Mouse (Mus musculus) limb, embryonic 14.5 days (tissue): Measurements from ENCODE around the gene Pnpla7. TPM values are rescaled to one million over a fixed set of nuclear protein-coding genes. Genes with fewer than 3 reads are reported as not detected.
"Not testable (repeated sequence)": the region's sequence is repeated elsewhere in the genome, so short reads cannot be mapped to it uniquely, and the experiment has no call there.

Experiments
- ATAC-seq: fragments of 200-750 bp; cut with Nextera tagmentation; 2 replicates; pipeline ENCODE4 v1.8.0; 2017; ENCODE audit warnings: low read depth, moderate number of reproducible peaks, moderate TSS enrichment; ENCODE audit not compliant: low FRiP score
- DNase-seq: peaks from one replicate; pipeline ENCODE4 v3.0.0-alpha.2; 2015; ENCODE audit warnings: low spot score
- H3K27ac ChIP-seq: fragments of 300-500 bp; sonication (generic); replicated peaks from 2 replicates; pipeline ENCODE4 v1.5.1; 2014; ENCODE audit warnings: low read depth, mild to moderate bottlenecking, low read length, moderate library complexity, mixed read lengths
- H3K27me3 ChIP-seq: fragments of 300-500 bp; sonication (generic); 2 replicates; pipeline ENCODE4 v1.6.1; 2014; ENCODE audit warnings: low read length, mixed read lengths; ENCODE audit not compliant: control insufficient read depth, insufficient read depth
- H3K36me3 ChIP-seq: fragments of 300-500 bp; sonication (generic); 2 replicates; pipeline ENCODE4 v1.6.1; 2014; ENCODE audit warnings: mild to moderate bottlenecking, low read length, moderate library complexity, mixed read lengths; ENCODE audit not compliant: control insufficient read depth, insufficient read depth
- H3K4me1 ChIP-seq: fragments of 300-500 bp; sonication (generic); 2 replicates; pipeline ENCODE4 v1.6.1; 2014; ENCODE audit warnings: antibody characterized with exemption, low read length, mixed read lengths; ENCODE audit not compliant: control insufficient read depth, insufficient read depth
- H3K4me2 ChIP-seq: fragments of 300-500 bp; sonication (generic); replicated peaks from 2 replicates; pipeline ENCODE4 v1.6.1; 2014; ENCODE audit warnings: low read depth, mild to moderate bottlenecking, low read length, moderate library complexity; ENCODE audit not compliant: severe bottlenecking
- H3K4me3 ChIP-seq: fragments of 300-500 bp; sonication (generic); replicated peaks from 2 replicates; pipeline ENCODE4 v1.5.1; 2014; ENCODE audit warnings: low read length
- H3K9ac ChIP-seq: fragments of 300-500 bp; sonication (generic); 2 replicates; pipeline ENCODE4 v1.6.1; 2014; ENCODE audit warnings: mild to moderate bottlenecking, low read depth, low read length, moderate library complexity; ENCODE audit not compliant: severe bottlenecking
- H3K9me3 ChIP-seq: fragments of 300-500 bp; sonication (generic); 2 replicates; pipeline ENCODE4 v1.6.1; 2016; ENCODE audit warnings: low read length; ENCODE audit not compliant: control insufficient read depth
- POLR2A ChIP-seq: fragments of 200-500 bp; IDR thresholded peaks from 2 replicates; pipeline ENCODE4 v1.8.0; 2012; ENCODE audit warnings: inconsistent platforms, mild to moderate bottlenecking, moderate library complexity, borderline replicate concordance; ENCODE audit not compliant: insufficient read depth, insufficient read length; ENCODE audit errors: extremely low read depth
- WGBS: fragments of 180-500 bp; shearing (Covaris S2); extraction: QIAGEN DNeasy Blood & Tissue Kit; methylation state at CpG from one replicate; pipeline ENCODE4 v1.1.7; 2014; 5-methylcytosine and 5-hydroxymethylcytosine counted together
- polyA plus RNA-seq, 2 experiments: library from polyadenylated mRNA; depleted of rRNA in 1 of 2; stranded (reverse) in 1 of 2; unstranded in 1 of 2; fragments of >200 nt; fragmentation: Nextera tagmentation in 1 of 2; extraction: Ambion mirVana in 1 of 2; gene quantifications; 2 replicates each; pipeline versions ENCODE4 v1.2.1 to v1.2.3; 2012 to 2014

Gene Pnpla7
- polyA plus RNA-seq, 2 experiments: 7.9 to 12.0 TPM

DNA sequence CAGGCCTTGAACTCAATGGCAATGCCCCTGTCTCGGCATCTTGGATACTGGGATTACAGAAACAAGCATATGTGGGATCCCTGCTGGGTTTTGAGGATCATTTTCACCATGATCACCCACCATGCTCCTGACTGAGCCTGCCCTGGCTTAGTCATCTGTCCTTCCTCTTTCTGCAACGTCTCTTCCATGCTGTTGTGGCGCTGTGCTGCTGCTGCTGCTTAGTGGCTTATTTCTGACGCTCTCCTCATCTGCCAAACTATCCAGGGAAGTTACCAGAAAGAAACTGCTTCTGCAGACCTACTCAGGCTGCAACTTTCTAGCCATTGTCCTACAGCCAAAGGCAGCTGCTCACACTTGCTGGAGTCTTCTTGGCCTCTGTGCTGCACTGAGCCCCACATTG, 5.4 kb upstream of the Pnpla7 start:
- Histone ChIP-seq H3K27me3 (no peaks in the 10 kb centered on the region), H3K9ac (no peak overlapping the region), H3K4me3 (no peak overlapping the region), H3K36me3 (peaks cover 61% of the 10 kb centered on the region), H3K4me2 (no peak overlapping the region), H3K4me1 (peaks cover 7% of the 10 kb centered on the region), H3K27ac (no peak overlapping the region), H3K9me3 (no peaks in the 10 kb centered on the region)
- ATAC-seq (no peak), DNase-seq (no peak)
- TF ChIP-seq POLR2A: no peak
- 88% methylated on average over 4 of the region's 4 CpGs for WGBS

DNA sequence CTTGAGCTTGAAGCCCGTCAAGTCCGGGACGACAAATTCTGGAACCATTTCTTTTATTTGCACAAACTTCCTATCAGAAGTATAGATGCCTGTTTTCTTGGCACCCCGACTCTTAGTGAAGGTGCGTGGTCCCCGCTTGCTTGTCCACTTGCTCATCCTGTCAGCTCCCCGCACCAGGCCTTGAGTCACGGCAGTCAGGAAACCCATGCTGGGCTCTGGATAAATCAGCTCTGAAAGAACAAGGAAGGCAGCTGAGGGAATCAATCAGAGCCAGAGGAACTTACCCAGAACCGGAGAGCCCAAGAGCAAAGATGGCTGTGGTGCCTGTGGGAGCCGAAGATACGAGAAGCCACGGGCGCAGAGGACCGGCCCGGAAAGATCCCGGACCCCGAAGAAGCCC, 1.4 kb upstream of the Pnpla7 start:
- H3K27me3 ChIP-seq, H3K4me1 ChIP-seq, ATAC-seq, DNase-seq, H3K9me3 ChIP-seq: not testable (repeated sequence)
- H3K4me2 ChIP-seq: peak overlapping the region; percentile 98
- under 1% methylated on average over 16 of the region's 17 CpGs for WGBS
- H3K36me3 ChIP-seq: peaks cover 30% of the 10 kb centered on the region
- peak overlapping the region; percentile 61 for H3K9ac ChIP-seq
- peak overlapping the region; percentile 53 for H3K4me3 ChIP-seq
- peak overlapping the region; percentile 22 for H3K27ac ChIP-seq

GRCm38 (mm10) chr2:24974906-24975703, 728 bp upstream of the Pnpla7 start, which contains the start of gene Mrpl41:
Gene Mrpl41, minus strand, starts transcription at chr2:24975098.
- Histone ChIP-seq H3K4me3 (peak within 1 kb of the TSS; percentile 53), H3K27ac (peak within 1 kb of the TSS; percentile 86), H3K4me1 (peaks cover 9% of the 10 kb centered on the region), H3K9me3 (no peaks in the 10 kb centered on the region), H3K36me3 (peaks cover 24% of the 10 kb centered on the region), H3K27me3 (no peaks in the 10 kb centered on the region), H3K4me2 (peak within 1 kb of the TSS; percentile 98), H3K9ac (peak within 1 kb of the TSS; percentile 61)
- DNase-seq (peak; percentile 98), ATAC-seq (peak; percentile 99)
- under 1% methylated on average over 60 of the region's 64 CpGs for WGBS
- peak; percentile 90; the same call in 1 of the 2 replicates for TF ChIP-seq POLR2A

DNA sequence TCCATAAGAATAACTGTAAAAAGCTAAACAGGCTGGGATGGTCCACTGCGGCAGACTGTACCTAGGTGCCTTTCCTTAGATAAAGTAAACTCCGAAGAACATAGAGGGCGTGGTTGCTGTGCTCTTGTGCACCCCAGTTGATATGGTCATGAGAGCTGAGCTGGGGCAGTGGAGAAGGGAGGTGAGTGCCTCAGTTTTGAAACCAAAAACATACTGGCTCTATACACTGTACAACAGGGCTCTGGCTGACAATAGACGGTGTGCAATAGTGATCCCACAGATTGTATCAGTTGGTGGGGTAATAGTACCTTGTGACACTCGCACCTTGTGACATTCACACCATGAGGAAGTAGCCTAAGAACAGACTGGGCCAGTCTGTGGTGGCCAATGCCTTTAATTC, 1.1 kb downstream of the Pnpla7 start:
- Histone ChIP-seq H3K9me3 (no peaks in the 10 kb centered on the region), H3K27me3 (no peaks in the 10 kb centered on the region), H3K27ac (no peak overlapping the region), H3K4me2 (no peak overlapping the region), H3K4me1 (peaks cover 9% of the 10 kb centered on the region), H3K4me3 (no peak overlapping the region), H3K36me3 (peaks cover 7% of the 10 kb centered on the region; the same call in 1 of the 2 replicates), H3K9ac (no peak overlapping the region)
- DNase-seq: no peak
- TF ChIP-seq POLR2A: no peak
- ATAC-seq: no peak
- WGBS: 84% methylated on average over 5 of the region's 5 CpGs

DNA sequence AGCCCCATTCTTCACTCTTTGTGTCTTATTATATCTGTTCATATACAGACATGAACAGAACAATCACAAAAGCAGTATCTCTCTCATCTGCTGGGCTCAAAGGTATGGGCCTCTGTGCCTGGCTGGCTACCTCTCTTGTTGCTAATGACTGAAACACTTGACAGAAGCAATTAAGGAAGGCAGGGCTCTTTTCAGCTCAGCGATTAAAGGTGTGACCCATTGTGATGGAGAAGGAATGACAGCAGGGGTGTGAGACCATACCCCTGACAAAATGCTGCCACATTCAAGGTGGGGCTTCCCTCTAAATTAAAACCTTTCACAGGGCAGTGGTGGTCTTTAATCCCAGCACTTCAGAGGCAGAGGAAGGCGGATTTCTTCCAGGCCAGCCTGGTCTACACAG, 11.9 kb downstream of the Pnpla7 start:
- Histone ChIP-seq H3K9ac (no peak overlapping the region), H3K4me2 (no peak overlapping the region), H3K27me3 (no peaks in the 10 kb centered on the region), H3K4me3 (no peak overlapping the region), H3K9me3 (no peaks in the 10 kb centered on the region), H3K4me1 (no peaks in the 10 kb centered on the region), H3K36me3 (peaks cover 3% of the 10 kb centered on the region; the same call in 1 of the 2 replicates), H3K27ac (no peak overlapping the region)
- DNase-seq: no peak
- no peak for ATAC-seq
- TF ChIP-seq POLR2A: no peak
- 51% methylated on average over 2 of the region's 2 CpGs for WGBS
